Mouse (Mus musculus): ENCODE data around the gene Gm37240. TPM values are rescaled to one million over a fixed set of nuclear protein-coding genes. Genes with fewer than 3 reads are reported as not detected.

Gene Gm37240
- polyA plus RNA-seq (2015; fragmentation: Nextera tagmentation; extraction: Ambion mirVana), result 3.3 and 4.5 TPM in 2 replicates

- no peaks in the 10 kb centered on the region for H3K36me3 ChIP-seq (ENCODE audit: control insufficient read depth, insufficient read depth)
- no peaks in the 10 kb centered on the region for H3K27me3 ChIP-seq (replicated peaks; ENCODE audit: control insufficient read depth, insufficient read depth, low read length)
- H3K4me1 ChIP-seq (replicated peaks; ENCODE audit: control insufficient read depth, insufficient read depth, low read length), result no peaks in the 10 kb centered on the region
- H3K4me2 ChIP-seq (replicated peaks; ENCODE audit: low read depth), result peak within 1 kb of the TSS; percentile 72
- peak; percentile 97 for ATAC-seq
- WGBS, result under 1% methylated on average over 48 of the region's 48 CpGs
- no peak for TF ChIP-seq CTCF (IDR thresholded peaks at IDR 0.05; ENCODE audit: low read depth)
- peak within 1 kb of the TSS; percentile 84 for H3K27ac ChIP-seq (ENCODE audit: low read depth, low read length)
- H3K9me3 ChIP-seq (ENCODE audit: control insufficient read depth), result no peaks in the 10 kb centered on the region
- H3K4me3 ChIP-seq (ENCODE audit: low read depth, low read length), result peak within 1 kb of the TSS; percentile 53
- H3K9ac ChIP-seq (ENCODE audit: low read depth, low read length), result peak within 1 kb of the TSS; percentile 69
Measured at GRCm38 (mm10) chr3:85887239-85887827, at the start of gene Gm37240, which contains the start of gene Glt28d2. Gene Gm37240, minus strand, starts transcription at chr3:85887518. Gene Glt28d2, minus strand, starts transcription at chr3:85887516.

- TF ChIP-seq CTCF (IDR thresholded peaks at IDR 0.05; ENCODE audit: low read depth), result no peak
- H3K4me1 ChIP-seq (replicated peaks; ENCODE audit: control insufficient read depth, insufficient read depth, low read length), result no peaks in the 10 kb centered on the region
- H3K9me3 ChIP-seq (ENCODE audit: control insufficient read depth), result no peaks in the 10 kb centered on the region
- no peak overlapping the region for H3K4me3 ChIP-seq (ENCODE audit: low read depth, low read length)
- H3K4me2 ChIP-seq (replicated peaks; ENCODE audit: low read depth), result no peak overlapping the region
- H3K27me3 ChIP-seq (replicated peaks; ENCODE audit: control insufficient read depth, insufficient read depth, low read length), result no peaks in the 10 kb centered on the region
- H3K36me3 ChIP-seq (ENCODE audit: control insufficient read depth, insufficient read depth), result no peaks in the 10 kb centered on the region
- no peak for ATAC-seq
- WGBS, result 82% methylated on average over 5 of the region's 5 CpGs
- no peak overlapping the region for H3K27ac ChIP-seq (ENCODE audit: low read depth, low read length)
- no peak overlapping the region for H3K9ac ChIP-seq (ENCODE audit: low read depth, low read length)
Measured at GRCm38 (mm10) chr3:85933586-85933985, 46.3 kb upstream of the Gm37240 start.

GRCm38 (mm10) chr3:85931859-85932258 is 44.5 kb upstream of the Gm37240 start:
- ATAC-seq, result no peak
- H3K9me3 ChIP-seq (ENCODE audit: control insufficient read depth), result no peaks in the 10 kb centered on the region
- H3K36me3 ChIP-seq (ENCODE audit: control insufficient read depth, insufficient read depth), result no peaks in the 10 kb centered on the region
- no peak for TF ChIP-seq CTCF (IDR thresholded peaks at IDR 0.05; ENCODE audit: low read depth)
- no peaks in the 10 kb centered on the region for H3K4me1 ChIP-seq (replicated peaks; ENCODE audit: control insufficient read depth, insufficient read depth, low read length)
- H3K27me3 ChIP-seq (replicated peaks; ENCODE audit: control insufficient read depth, insufficient read depth, low read length), result no peaks in the 10 kb centered on the region
- H3K4me3 ChIP-seq (ENCODE audit: low read depth, low read length), result no peak overlapping the region
- no peak overlapping the region for H3K4me2 ChIP-seq (replicated peaks; ENCODE audit: low read depth)
- no peak overlapping the region for H3K27ac ChIP-seq (ENCODE audit: low read depth, low read length)
- WGBS, result 57% methylated on average over 6 of the region's 6 CpGs
- H3K9ac ChIP-seq (ENCODE audit: low read depth, low read length), result no peak overlapping the region

GRCm38 (mm10) chr3:85930671-85931255 is 43.4 kb upstream of the Gm37240 start:
- 89% methylated on average over 11 of the region's 11 CpGs for WGBS
- H3K4me2 ChIP-seq (replicated peaks; ENCODE audit: low read depth), result no peak overlapping the region
- no peak for ATAC-seq
- no peak overlapping the region for H3K27ac ChIP-seq (ENCODE audit: low read depth, low read length)
- H3K9me3 ChIP-seq (ENCODE audit: control insufficient read depth), result no peaks in the 10 kb centered on the region
- no peaks in the 10 kb centered on the region for H3K4me1 ChIP-seq (replicated peaks; ENCODE audit: control insufficient read depth, insufficient read depth, low read length)
- no peak overlapping the region for H3K4me3 ChIP-seq (ENCODE audit: low read depth, low read length)
- H3K9ac ChIP-seq (ENCODE audit: low read depth, low read length), result no peak overlapping the region
- no peaks in the 10 kb centered on the region for H3K36me3 ChIP-seq (ENCODE audit: control insufficient read depth, insufficient read depth)
- TF ChIP-seq CTCF (IDR thresholded peaks at IDR 0.05; ENCODE audit: low read depth), result no peak
- H3K27me3 ChIP-seq (replicated peaks; ENCODE audit: control insufficient read depth, insufficient read depth, low read length), result no peaks in the 10 kb centered on the region

- ATAC-seq, result no peak
- WGBS, result 82% methylated on average over 5 of the region's 5 CpGs
- H3K27ac ChIP-seq (ENCODE audit: low read depth, low read length), result no peak overlapping the region
- H3K4me2 ChIP-seq (replicated peaks; ENCODE audit: low read depth), result no peak overlapping the region
- H3K9me3 ChIP-seq (ENCODE audit: control insufficient read depth), result no peaks in the 10 kb centered on the region
- no peaks in the 10 kb centered on the region for H3K4me1 ChIP-seq (replicated peaks; ENCODE audit: control insufficient read depth, insufficient read depth, low read length)
- H3K9ac ChIP-seq (ENCODE audit: low read depth, low read length), result no peak overlapping the region
- H3K27me3 ChIP-seq (replicated peaks; ENCODE audit: control insufficient read depth, insufficient read depth, low read length), result no peaks in the 10 kb centered on the region
- no peaks in the 10 kb centered on the region for H3K36me3 ChIP-seq (ENCODE audit: control insufficient read depth, insufficient read depth)
- no peak for TF ChIP-seq CTCF (IDR thresholded peaks at IDR 0.05; ENCODE audit: low read depth)
- no peak overlapping the region for H3K4me3 ChIP-seq (ENCODE audit: low read depth, low read length)
Measured at GRCm38 (mm10) chr3:85929711-85930110, 42.4 kb upstream of the Gm37240 start.

GRCm38 (mm10) chr3:85928140-85928611 is 40.9 kb upstream of the Gm37240 start:
- H3K27me3 ChIP-seq (replicated peaks; ENCODE audit: control insufficient read depth, insufficient read depth, low read length), result no peaks in the 10 kb centered on the region
- no peak overlapping the region for H3K9ac ChIP-seq (ENCODE audit: low read depth, low read length)
- no peaks in the 10 kb centered on the region for H3K36me3 ChIP-seq (ENCODE audit: control insufficient read depth, insufficient read depth)
- no peak overlapping the region for H3K4me2 ChIP-seq (replicated peaks; ENCODE audit: low read depth)
- no peaks in the 10 kb centered on the region for H3K4me1 ChIP-seq (replicated peaks; ENCODE audit: control insufficient read depth, insufficient read depth, low read length)
- no peak overlapping the region for H3K4me3 ChIP-seq (ENCODE audit: low read depth, low read length)
- no peak overlapping the region for H3K27ac ChIP-seq (ENCODE audit: low read depth, low read length)
- no peaks in the 10 kb centered on the region for H3K9me3 ChIP-seq (ENCODE audit: control insufficient read depth)
- no peak for ATAC-seq
- 85% methylated on average over 5 of the region's 5 CpGs for WGBS
- no peak for TF ChIP-seq CTCF (IDR thresholded peaks at IDR 0.05; ENCODE audit: low read depth)

All from intestine, postnatal 0 days (tissue).